Mouse (Mus musculus): ENCODE results near the gene Tmem184b. TPM values are rescaled to one million over a fixed set of nuclear protein-coding genes. Genes with fewer than 3 reads are reported as not detected.

The Tmem184b gene
- total RNA-seq, 2 experiments from 2014 or later, result 46.6 to 75.2 TPM

- no peak for DNase-seq
Observed at GRCm38 (mm10) chr15:79430461-79431000, 27.2 kb upstream of the Tmem184b start.

GRCm38 (mm10) chr15:79429994-79430393 lies 26.6 kb upstream of the Tmem184b start:
- no peak for DNase-seq

GRCm38 (mm10) chr15:79429527-79429926 lies 26.2 kb upstream of the Tmem184b start:
- no peak for DNase-seq

GRCm38 (mm10) chr15:79428616-79429015 lies 25.2 kb upstream of the Tmem184b start:
- DNase-seq, result no peak

- DNase-seq, result peak; percentile 47 to 61
Observed at GRCm38 (mm10) chr15:79427516-79427915, 24.1 kb upstream of the Tmem184b start.

- no peak for DNase-seq
Observed at GRCm38 (mm10) chr15:79425516-79425915, 22.1 kb upstream of the Tmem184b start.

GRCm38 (mm10) chr15:79424602-79425001 lies 21.2 kb upstream of the Tmem184b start:
- DNase-seq, result peak; percentile 88

- no peak for DNase-seq
Observed at GRCm38 (mm10) chr15:79422715-79423243, 19.4 kb upstream of the Tmem184b start.

GRCm38 (mm10) chr15:79418677-79419076 lies 15.3 kb upstream of the Tmem184b start:
- no peak for DNase-seq

- no peak for DNase-seq
Observed at GRCm38 (mm10) chr15:79418265-79418664, 14.9 kb upstream of the Tmem184b start.

- DNase-seq, result no peak
Observed at GRCm38 (mm10) chr15:79417379-79417778, 14.0 kb upstream of the Tmem184b start.

GRCm38 (mm10) chr15:79416460-79417085 lies 13.2 kb upstream of the Tmem184b start:
- DNase-seq, result no peak

GRCm38 (mm10) chr15:79414513-79414912 lies 11.1 kb upstream of the Tmem184b start:
- DNase-seq, result no peak

- DNase-seq, result no peak
Observed at GRCm38 (mm10) chr15:79413802-79414201, 10.4 kb upstream of the Tmem184b start.

GRCm38 (mm10) chr15:79413201-79413600 lies 9.8 kb upstream of the Tmem184b start:
- no peak for DNase-seq

- DNase-seq, result no peak
Observed at GRCm38 (mm10) chr15:79411363-79412065, 8.1 kb upstream of the Tmem184b start.

- DNase-seq, result no peak
Observed at GRCm38 (mm10) chr15:79409077-79409573, 5.8 kb upstream of the Tmem184b start.

GRCm38 (mm10) chr15:79406564-79406963 lies 3.2 kb upstream of the Tmem184b start:
- DNase-seq, result no peak

GRCm38 (mm10) chr15:79404277-79404676 lies 908 bp upstream of the Tmem184b start:
- no peak for DNase-seq

GRCm38 (mm10) chr15:79403763-79404210 lies 418 bp upstream of the Tmem184b start:
- no peak for DNase-seq

- no peak for DNase-seq
Observed at GRCm38 (mm10) chr15:79402176-79402575, 1.2 kb downstream of the Tmem184b start.

- DNase-seq, result no peak
Observed at GRCm38 (mm10) chr15:79400975-79401365, 2.4 kb downstream of the Tmem184b start.
